Mouse (Mus musculus): ENCODE data around the gene Stk32c.

- no peak for TF ChIP-seq MAFK (IDR thresholded peaks at IDR 0.05; ENCODE audit: insufficient read depth, low read depth, low read length)
- TF ChIP-seq ZNF384 (IDR thresholded peaks at IDR 0.05; ENCODE audit: low read depth, low read length), result no peak
- TF ChIP-seq ZC3H11A (IDR thresholded peaks at IDR 0.05; ENCODE audit: borderline replicate concordance, low read depth, low read length), result no peak
- no peak for TF ChIP-seq HCFC1 (IDR thresholded peaks at IDR 0.05; ENCODE audit: borderline replicate concordance, insufficient read depth, low read length)
- TF ChIP-seq CHD2 (IDR thresholded peaks at IDR 0.05; ENCODE audit: low read depth, low read length), result no peak
Observed at GRCm38 (mm10) chr7:139119775-139120153, 93.3 kb downstream of the Stk32c start.

Data from ES-E14 (cell line).